In genomic region chr2:98667201-98667600, GRCm38 (mm10) we compare ENCODE assay signal across 3 mouse cellular contexts. TPM values are rescaled to one million over a fixed set of nuclear protein-coding genes. Genes with fewer than 3 reads are reported as not detected.
"Had no signal": no experiment of that assay in that cellular context is flagged by ENCODE, and none has a peak within 500 bp of the region (broad histone marks: within the 10 kb centered on the region; RNA-seq: fewer than 3 reads in every experiment).

Gene Gm10800 (minus strand): TSS chr2:98667301.

RNA-seq across cellular contexts. Expression of gene Gm10800, which starts in this region (rescaled TPM):
- polyA plus RNA-seq: macrophage; spleen, adult 2 months; urinary bladder, adult 2 months had no signal
